In the genomic region with DNA sequence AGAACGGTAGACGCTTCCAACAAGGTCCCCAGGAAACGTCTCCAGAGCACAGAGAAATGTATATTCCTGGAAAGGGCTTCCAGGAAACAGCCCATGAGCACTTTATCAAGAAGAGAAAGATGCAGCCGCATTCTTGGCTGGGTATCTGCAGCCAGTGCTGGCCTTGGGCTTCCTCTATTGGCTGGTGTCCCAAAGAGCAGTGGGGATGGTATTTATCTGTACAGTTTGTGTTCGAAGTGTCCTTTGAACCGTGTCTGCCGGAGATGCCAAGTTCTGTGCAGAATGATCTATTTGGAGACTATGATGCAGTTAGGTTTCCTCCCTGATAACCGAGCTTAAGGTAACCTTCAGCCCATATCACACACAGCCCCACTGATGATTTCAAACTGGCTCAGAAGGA, we compare ENCODE assay signal across 16 mouse cellular contexts. TPM values are rescaled to one million over a fixed set of nuclear protein-coding genes. Genes with fewer than 3 reads are reported as not detected.
DNase-seq lines count a peak whose midpoint lies in the region; ATAC-seq lines count a peak whose summit lies in the region.
"Had no signal": no experiment of that assay in that cellular context is flagged by ENCODE, and none has a peak within 500 bp of the region (broad histone marks: within the 10 kb centered on the region; RNA-seq: fewer than 3 reads in every experiment).

No protein-coding gene starts in this region.

- peak; percentile 22; the same call in 1 of the 2 replicates for ATAC-seq in heart, embryonic 12.5 days (ENCODE audit: insufficient number of reproducible peaks, low FRiP score)
- ATAC-seq in kidney, embryonic 14.5 days (ENCODE audit: low FRiP score, low TSS enrichment), result no peak
- ATAC-seq: forebrain, embryonic 16.5 days had no signal

- H3K4me3 ChIP-seq in heart, embryonic 12.5 days, result no peak overlapping the region
- no peak overlapping the region for H3K4me3 ChIP-seq in heart, embryonic 10.5 days
- H3K4me3 ChIP-seq in kidney, embryonic 14.5 days (ENCODE audit: low read length), result no peak overlapping the region
- H3K4me3 ChIP-seq: erythroblast, embryonic 14.5 days; limb, embryonic 12.5 days; liver, embryonic 15.5 days had no signal

- no peaks in the 10 kb centered on the region for H3K36me3 ChIP-seq in heart, embryonic 12.5 days
- no peaks in the 10 kb centered on the region for H3K36me3 ChIP-seq in heart, embryonic 10.5 days
- H3K36me3 ChIP-seq in kidney, embryonic 14.5 days (ENCODE audit: control insufficient read depth, insufficient read depth, low read length), result no peaks in the 10 kb centered on the region
- H3K36me3 ChIP-seq: limb, embryonic 12.5 days; liver, embryonic 15.5 days had no signal

- no peak overlapping the region for H3K9ac ChIP-seq in heart, embryonic 12.5 days
- no peak overlapping the region for H3K9ac ChIP-seq in kidney, embryonic 14.5 days (ENCODE audit: low read depth, low read length)
- H3K9ac ChIP-seq: limb, embryonic 12.5 days; liver, embryonic 15.5 days had no signal

- no peak overlapping the region for H3K27ac ChIP-seq in heart, embryonic 12.5 days (ENCODE audit: poor library complexity, severe bottlenecking)
- H3K27ac ChIP-seq in heart, embryonic 10.5 days, result no peak overlapping the region
- H3K27ac ChIP-seq in kidney, embryonic 14.5 days (ENCODE audit: low read depth, low read length), result no peak overlapping the region
- H3K27ac ChIP-seq: limb, embryonic 12.5 days; liver, embryonic 15.5 days; macrophage had no signal

- no peaks in the 10 kb centered on the region for H3K27me3 ChIP-seq in heart, embryonic 12.5 days (replicated peaks)
- H3K27me3 ChIP-seq in heart, embryonic 10.5 days (ENCODE audit: insufficient read depth, poor library complexity, severe bottlenecking), result no peaks in the 10 kb centered on the region
- no peaks in the 10 kb centered on the region for H3K27me3 ChIP-seq in kidney, embryonic 14.5 days (ENCODE audit: control insufficient read depth, insufficient read depth, low read length)
- H3K27me3 ChIP-seq: limb, embryonic 12.5 days; liver, embryonic 15.5 days had no signal

- H3K9me3 ChIP-seq in heart, embryonic 12.5 days (replicated peaks), result no peaks in the 10 kb centered on the region
- H3K9me3 ChIP-seq in heart, embryonic 10.5 days, result no peaks in the 10 kb centered on the region
- H3K9me3 ChIP-seq in kidney, embryonic 14.5 days (ENCODE audit: control insufficient read depth, low read length), result no peaks in the 10 kb centered on the region
- H3K9me3 ChIP-seq: limb, embryonic 12.5 days; liver, embryonic 15.5 days had no signal

- WGBS in heart, embryonic 12.5 days, result 39% methylated on average over 8 of the region's 8 CpGs
- 57% methylated on average over 8 of the region's 8 CpGs for WGBS in heart, embryonic 10.5 days
- 67% methylated on average over 8 of the region's 8 CpGs for WGBS in kidney, embryonic 14.5 days

- H3K4me1 ChIP-seq in heart, embryonic 12.5 days (replicated peaks), result peaks cover 12% of the 10 kb centered on the region; the same call in 1 of the 2 replicates
- peaks cover 6% of the 10 kb centered on the region for H3K4me1 ChIP-seq in heart, embryonic 10.5 days
- peaks cover 6% of the 10 kb centered on the region; the same call in 1 of the 2 replicates for H3K4me1 ChIP-seq in kidney, embryonic 14.5 days (ENCODE audit: control insufficient read depth, insufficient read depth, low read length)
- H3K4me1 ChIP-seq: liver, embryonic 15.5 days had no signal

- no peak for DNase-seq in heart, embryonic 10.5 days (ENCODE audit: low spot score)
- peak; percentile 52 for DNase-seq in kidney, postnatal 10 days
- peak; percentile 82 for DNase-seq in ovary, adult 18-20 months (ENCODE audit: low spot score)
- no peak for DNase-seq in ovary, postnatal 10 days (ENCODE audit: low spot score)
- DNase-seq in adrenal gland, postnatal 36 days, result peak; percentile 69 to 78
- DNase-seq in left cerebral cortex, adult 8-10 months (ENCODE audit: low spot score in 2 of 2), result no peak
- DNase-seq: cerebellum, adult 11 months; thymus, adult 18-20 months had no signal

- H3K4me2 ChIP-seq in heart, embryonic 12.5 days, result no peak overlapping the region
- H3K4me2 ChIP-seq in kidney, embryonic 14.5 days (replicated peaks; ENCODE audit: low read depth, low read length), result no peak overlapping the region
- H3K4me2 ChIP-seq: limb, embryonic 12.5 days; liver, embryonic 15.5 days; midbrain, embryonic 11.5 days had no signal

RNA-seq across cellular contexts. Expression of a gene that starts 43.0 kb away (rescaled TPM):
- polyA plus RNA-seq in heart, embryonic 12.5 days (2016; fragmentation: Nextera tagmentation; extraction: Ambion mirVana), result 1.1 and 1.4 TPM in 2 replicates
- 1.4 and 2.1 TPM in 2 replicates for polyA plus RNA-seq in heart, embryonic 10.5 days (2016; fragmentation: Nextera tagmentation; extraction: Ambion mirVana)
- 8.7 and 9.1 TPM in 2 replicates for polyA plus RNA-seq in kidney, embryonic 14.5 days (2014; fragmentation: Nextera tagmentation; extraction: Ambion mirVana)
- total RNA-seq in adrenal gland, postnatal 36 days (2021), result 10 to 100 TPM in 1 of 2 experiments, 1 to 10 TPM in 1; 8.6 to 12.4 TPM
- 10 to 100 TPM; 14.6 to 19.4 (median 17.7) TPM for total RNA-seq in left cerebral cortex, adult 8-10 months (2022)
- polyA plus RNA-seq: erythroblast, embryonic 14.5 days; macrophage had no signal

Comparison
In these comparisons a context has a peak if more than half of its experiments do, and no peak if none do; other contexts are left out.
1. DNase-seq: peak in kidney, postnatal 10 days (single experiment), ovary, adult 18-20 months (single experiment) and adrenal gland, postnatal 36 days (2 of 2); none in heart, embryonic 10.5 days (single experiment), ovary, postnatal 10 days (single experiment) and left cerebral cortex, adult 8-10 months (0 of 2).